In the genomic region with DNA sequence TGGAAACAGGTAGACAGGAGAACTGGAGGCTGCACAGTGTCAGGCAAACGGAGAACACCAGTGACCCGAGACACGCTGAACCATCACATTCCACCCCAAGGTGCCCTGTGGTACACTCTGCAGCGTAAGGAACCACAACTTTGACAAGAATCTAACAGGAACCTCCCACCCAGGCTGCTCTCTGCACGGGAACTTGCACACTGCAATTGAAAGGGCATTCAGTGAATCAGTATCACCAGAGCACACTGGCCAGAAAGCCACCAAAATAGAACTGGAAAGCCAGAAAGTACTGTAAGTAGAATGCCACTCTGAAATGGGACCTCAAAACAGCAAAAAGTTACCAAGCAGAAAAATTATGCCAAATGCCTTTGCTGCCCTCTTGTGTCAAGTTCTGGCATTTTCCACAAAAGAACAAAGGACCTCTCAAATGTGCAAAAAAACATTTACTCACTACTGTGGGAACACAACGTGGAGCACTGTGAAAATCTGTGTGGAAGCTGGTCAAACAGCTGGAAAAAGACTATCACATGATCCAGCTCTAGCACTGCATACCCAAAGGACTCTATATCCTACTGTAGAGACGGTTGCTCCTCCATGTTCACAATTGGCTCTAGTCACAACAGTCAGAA, we compare ENCODE assay signal across 8 mouse cellular contexts. TPM values are rescaled to one million over a fixed set of nuclear protein-coding genes. Genes with fewer than 3 reads are reported as not detected.
DNase-seq lines count a peak whose midpoint lies in the region; ATAC-seq lines count a peak whose summit lies in the region.

No protein-coding gene starts in this region.

- H3K4me1 ChIP-seq in intestine, embryonic 16.5 days (ENCODE audit: control insufficient read depth, insufficient read depth, low read length): no peaks in the 10 kb centered on the region
- H3K4me1 ChIP-seq in midbrain, embryonic 10.5 days: 0 out of 2 replicates have a peak, but pooled peaks cover 2% of the 10 kb centered on the region

- no peak overlapping the region for H3K27ac ChIP-seq in intestine, embryonic 16.5 days (ENCODE audit: low read length)
- no peak overlapping the region for H3K27ac ChIP-seq in midbrain, embryonic 10.5 days (replicated peaks)

- H3K9me3 ChIP-seq in intestine, embryonic 16.5 days (ENCODE audit: control insufficient read depth, low read length): no peaks in the 10 kb centered on the region
- no peaks in the 10 kb centered on the region for H3K9me3 ChIP-seq in midbrain, embryonic 10.5 days (replicated peaks)

- ATAC-seq in intestine, embryonic 16.5 days: 0 out of 2 replicates have a peak, but pooled peaks have one; percentile 28

- H3K27me3 ChIP-seq in intestine, embryonic 16.5 days (replicated peaks; ENCODE audit: control insufficient read depth, insufficient read depth, low read length): no peaks in the 10 kb centered on the region
- H3K27me3 ChIP-seq in midbrain, embryonic 10.5 days (ENCODE audit: low read depth, poor library complexity, severe bottlenecking): no peaks in the 10 kb centered on the region

- 56% methylated on average over 7 of the region's 7 CpGs for WGBS in intestine, embryonic 16.5 days
- 61% methylated on average over 7 of the region's 7 CpGs for WGBS in midbrain, embryonic 10.5 days

- H3K36me3 ChIP-seq in intestine, embryonic 16.5 days (ENCODE audit: control insufficient read depth, insufficient read depth, low read length): no peaks in the 10 kb centered on the region
- H3K36me3 ChIP-seq in midbrain, embryonic 10.5 days: no peaks in the 10 kb centered on the region

- DNase-seq in 3134 (ENCODE audit: extremely low read depth, insufficient read length, low spot score) (peak; percentile 57), NIH3T3 (ENCODE audit: low read depth) (peak; percentile 94)
- peak; percentile 69 to 83 for DNase-seq in cerebellum, postnatal 4 days (ENCODE audit: low spot score in 2 of 2)
- peak; percentile 73 for DNase-seq in gastrocnemius, adult 18-20 months (ENCODE audit: low spot score)
- peak; percentile 9 to 89 for DNase-seq in left cerebral cortex, adult 9 months (ENCODE audit: low spot score in 2 of 2)
- peak; percentile 68 for DNase-seq in midbrain, embryonic 10.5 days (ENCODE audit: low spot score)
- peak; percentile 8 to 14 for DNase-seq in spleen, postnatal 36 days (ENCODE audit: low spot score in 2 of 2)

- H3K4me3 ChIP-seq in intestine, embryonic 16.5 days (ENCODE audit: low read length): no peak overlapping the region
- no peak overlapping the region for H3K4me3 ChIP-seq in midbrain, embryonic 10.5 days

- no peak overlapping the region for H3K9ac ChIP-seq in intestine, embryonic 16.5 days (ENCODE audit: low read depth, low read length)

- no peak overlapping the region for H3K4me2 ChIP-seq in intestine, embryonic 16.5 days (ENCODE audit: low read depth, low read length)

RNA-seq across cellular contexts. Expression of gene Wdr27, which starts 38.2 kb away (rescaled TPM):
- 1 to 10 TPM; 2.1 to 2.2 TPM for total RNA-seq in gastrocnemius, adult 18-20 months (2021)
- polyA plus RNA-seq in intestine, embryonic 16.5 days (2015; fragmentation: Nextera tagmentation; extraction: Ambion mirVana): 3.9 and 5.0 TPM in 2 replicates
- 6.0 and 6.3 TPM in 2 replicates for polyA plus RNA-seq in midbrain, embryonic 10.5 days (2016; fragmentation: Nextera tagmentation; extraction: Ambion mirVana)

RNA-seq across cellular contexts. Expression of gene 1600012H06Rik, which starts 38.2 kb away (rescaled TPM):
- 1 to 10 TPM; 8.3 to 8.4 TPM for total RNA-seq in gastrocnemius, adult 18-20 months (2021)
- polyA plus RNA-seq in intestine, embryonic 16.5 days (2015; fragmentation: Nextera tagmentation; extraction: Ambion mirVana): 37.6 and 39.9 TPM in 2 replicates
- 29.5 and 33.9 TPM in 2 replicates for polyA plus RNA-seq in midbrain, embryonic 10.5 days (2016; fragmentation: Nextera tagmentation; extraction: Ambion mirVana)

RNA-seq across cellular contexts. Expression of gene Phf10, which starts 56.3 kb away (rescaled TPM):
- total RNA-seq in gastrocnemius, adult 18-20 months (2021): 10 to 100 TPM; 49.9 to 51.1 TPM
- 27.5 and 33.4 TPM in 2 replicates for polyA plus RNA-seq in intestine, embryonic 16.5 days (2015; fragmentation: Nextera tagmentation; extraction: Ambion mirVana)
- polyA plus RNA-seq in midbrain, embryonic 10.5 days (2016; fragmentation: Nextera tagmentation; extraction: Ambion mirVana): 22.7 and 27.7 TPM in 2 replicates

Comparison
In these comparisons a context has a peak if more than half of its experiments do, and no peak if none do; other contexts are left out.
1. DNase-seq: peak in every context shown above with its lines; median percentile 94 in NIH3T3; 76 in cerebellum, postnatal 4 days; 73 in gastrocnemius, adult 18-20 months; 68 in midbrain, embryonic 10.5 days; 57 in 3134; 49 in left cerebral cortex, adult 9 months; 11 in spleen, postnatal 36 days.